Mouse (Mus musculus) stomach, embryonic 16.5 days (tissue): ENCODE results near the gene Atp8b3. TPM values are rescaled to one million over a fixed set of nuclear protein-coding genes. Genes with fewer than 3 reads are reported as not detected.

Experiments used
- ATAC-seq: fragments of 200-750 bp; cut with Nextera tagmentation; 2 replicates; pipeline ENCODE4 v1.8.0; 2017; ENCODE audit warnings: moderate number of reproducible peaks, moderate TSS enrichment; ENCODE audit not compliant: insufficient read depth, low FRiP score
- H3K27ac ChIP-seq: fragments of 300-500 bp; sonication (generic); 2 replicates; pipeline ENCODE4 v1.5.1; 2014; ENCODE audit warnings: low read length
- H3K27me3 ChIP-seq: fragments of 300-500 bp; sonication (generic); 2 replicates; pipeline ENCODE4 v1.6.1; 2014; ENCODE audit warnings: low read length, control low read depth, mixed read lengths; ENCODE audit not compliant: control insufficient read depth, insufficient read depth
- H3K36me3 ChIP-seq: fragments of 300-500 bp; sonication (generic); 2 replicates; pipeline ENCODE4 v1.6.1; 2014; ENCODE audit warnings: low read length; ENCODE audit not compliant: control insufficient read depth, insufficient read depth
- H3K4me1 ChIP-seq: fragments of 300-500 bp; sonication (generic); 2 replicates; pipeline ENCODE4 v1.6.1; 2014; ENCODE audit warnings: low read length, control low read depth, mixed read lengths; ENCODE audit not compliant: control insufficient read depth, insufficient read depth
- H3K4me2 ChIP-seq: fragments of 300-500 bp; sonication (generic); 2 replicates; pipeline ENCODE4 v1.6.1; 2014; ENCODE audit warnings: low read depth, low read length, mixed read lengths
- H3K4me3 ChIP-seq: fragments of 300-500 bp; sonication (generic); replicated peaks from 2 replicates; pipeline ENCODE4 v1.5.1; 2014; ENCODE audit warnings: mild to moderate bottlenecking, low read length
- H3K9ac ChIP-seq: fragments of 300-500 bp; sonication (generic); 2 replicates; pipeline ENCODE4 v1.6.1; 2014; ENCODE audit warnings: low read length
- H3K9me3 ChIP-seq: fragments of 300-500 bp; sonication (generic); replicated peaks from 2 replicates; pipeline ENCODE4 v1.6.1; 2016; ENCODE audit warnings: low read length, control low read depth; ENCODE audit not compliant: control insufficient read depth
- WGBS: fragments of 180-500 bp; shearing (Covaris S2); extraction: QIAGEN DNeasy Blood & Tissue Kit; methylation state at CpG from one replicate; pipeline ENCODE4 v1.1.7; 2014; 5-methylcytosine and 5-hydroxymethylcytosine counted together
- polyA plus RNA-seq: library from polyadenylated mRNA; unstranded; fragments of >200 nt; fragmentation: Nextera tagmentation; extraction: Ambion mirVana; gene quantifications from 2 replicates; pipeline ENCODE4 v1.2.1, GENCODE M21; 2015

The Atp8b3 gene
- polyA plus RNA-seq, 1 experiment from 2014 or later, result 0.21 TPM

- H3K9ac ChIP-seq, result peak overlapping the region; percentile 90
- no peaks in the 10 kb centered on the region for H3K9me3 ChIP-seq
- H3K27ac ChIP-seq, result peak overlapping the region; percentile 97
- WGBS, result under 1% methylated on average over 29 of the region's 29 CpGs
- peak; percentile 33; the same call in 1 of the 2 replicates for ATAC-seq
- peak overlapping the region; percentile 91 for H3K4me3 ChIP-seq
- H3K4me2 ChIP-seq, result peak overlapping the region; percentile 93
- no peaks in the 10 kb centered on the region for H3K36me3 ChIP-seq
- no peaks in the 10 kb centered on the region for H3K27me3 ChIP-seq
- peaks cover 40% of the 10 kb centered on the region for H3K4me1 ChIP-seq
These were observed 39.3 kb upstream of the Atp8b3 start for GRCm38 (mm10) chr10:80578131-80578750.

GRCm38 (mm10) chr10:80577195-80578130, 38.5 kb upstream of the Atp8b3 start, which contains the start of gene Klf16:
Gene Klf16 (minus strand): TSS chr10:80577321.
- Histone ChIP-seq H3K4me2 (peak within 1 kb of the TSS; percentile 93), H3K27me3 (no peaks in the 10 kb centered on the region), H3K4me1 (peaks cover 46% of the 10 kb centered on the region), H3K9me3 (no peaks in the 10 kb centered on the region), H3K4me3 (peak within 1 kb of the TSS; percentile 91), H3K27ac (peak within 1 kb of the TSS; percentile 97), H3K9ac (peak within 1 kb of the TSS; percentile 90), H3K36me3 (no peaks in the 10 kb centered on the region)
- under 1% methylated on average over 73 of the region's 97 CpGs for WGBS
- ATAC-seq, result peak; percentile 90

GRCm38 (mm10) chr10:80576351-80577194, 37.6 kb upstream of the Atp8b3 start:
- Histone ChIP-seq H3K36me3 (no peaks in the 10 kb centered on the region), H3K9ac (peak overlapping the region; percentile 90), H3K4me3 (peak overlapping the region; percentile 91), H3K27ac (peak overlapping the region; percentile 77), H3K4me1 (peaks cover 55% of the 10 kb centered on the region), H3K4me2 (peak overlapping the region; percentile 93), H3K27me3 (no peaks in the 10 kb centered on the region), H3K9me3 (no peaks in the 10 kb centered on the region)
- ATAC-seq, result no peak
- WGBS, result under 1% methylated on average over 86 of the region's 96 CpGs

GRCm38 (mm10) chr10:80575925-80576324, 37.0 kb upstream of the Atp8b3 start:
- no peak for ATAC-seq

GRCm38 (mm10) chr10:80574896-80575295, 36.0 kb upstream of the Atp8b3 start:
- ATAC-seq, result no peak
- H3K9ac ChIP-seq, result no peak overlapping the region
- WGBS, result 66% methylated on average over 3 of the region's 3 CpGs

More at GRCm38 (mm10) chr10:80575925-80576324, 37.0 kb upstream of the Atp8b3 start:
- H3K27me3 ChIP-seq, result no peaks in the 10 kb centered on the region
- peak overlapping the region; percentile 91 for H3K4me3 ChIP-seq
- H3K4me2 ChIP-seq, result peak overlapping the region; percentile 93
- peak overlapping the region; percentile 90 for H3K9ac ChIP-seq
- H3K9me3 ChIP-seq, result no peaks in the 10 kb centered on the region
- H3K27ac ChIP-seq, result 0 out of 2 replicates have a peak overlapping the region, but pooled peaks have one; percentile 77
- 12% methylated on average over 17 of the region's 17 CpGs for WGBS
- peaks cover 61% of the 10 kb centered on the region for H3K4me1 ChIP-seq
- H3K36me3 ChIP-seq, result no peaks in the 10 kb centered on the region

GRCm38 (mm10) chr10:80573944-80574343, 35.0 kb upstream of the Atp8b3 start:
- WGBS, result 53% methylated on average over 9 of the region's 9 CpGs
- H3K4me3 ChIP-seq, result no peak overlapping the region
- no peak overlapping the region for H3K4me2 ChIP-seq
- no peaks in the 10 kb centered on the region for H3K9me3 ChIP-seq
- no peaks in the 10 kb centered on the region for H3K36me3 ChIP-seq
- H3K4me1 ChIP-seq, result peaks cover 75% of the 10 kb centered on the region
- H3K27me3 ChIP-seq, result no peaks in the 10 kb centered on the region
- no peak for ATAC-seq
- no peak overlapping the region; the same call in 1 of the 2 replicates for H3K27ac ChIP-seq
- peak overlapping the region; percentile 2; the same call in 1 of the 2 replicates for H3K9ac ChIP-seq

More at GRCm38 (mm10) chr10:80574896-80575295, 36.0 kb upstream of the Atp8b3 start:
- no peaks in the 10 kb centered on the region for H3K36me3 ChIP-seq
- no peaks in the 10 kb centered on the region for H3K9me3 ChIP-seq
- peak overlapping the region; percentile 93; the same call in 1 of the 2 replicates for H3K4me2 ChIP-seq
- no peak overlapping the region for H3K27ac ChIP-seq
- H3K4me1 ChIP-seq, result peaks cover 71% of the 10 kb centered on the region
- H3K4me3 ChIP-seq, result no peak overlapping the region
- H3K27me3 ChIP-seq, result no peaks in the 10 kb centered on the region

- H3K4me1 ChIP-seq, result peaks cover 66% of the 10 kb centered on the region
- 79% methylated on average over 2 of the region's 2 CpGs for WGBS
These were observed 33.6 kb upstream of the Atp8b3 start for GRCm38 (mm10) chr10:80572477-80572876.

More at GRCm38 (mm10) chr10:80572477-80572876, 33.6 kb upstream of the Atp8b3 start:
- no peak for ATAC-seq
- Histone ChIP-seq H3K27me3 (no peaks in the 10 kb centered on the region), H3K9me3 (no peaks in the 10 kb centered on the region), H3K9ac (no peak overlapping the region), H3K4me3 (no peak overlapping the region), H3K27ac (no peak overlapping the region), H3K36me3 (no peaks in the 10 kb centered on the region), H3K4me2 (no peak overlapping the region)
